Comparison of ENCODE assay signal across 12 mouse cellular contexts in genomic region chr12:73672007-73672406, GRCm38 (mm10).
A peak's percentile ranks its signal among the peaks of the same experiment; 100 is the strongest.
DNase-seq lines count a peak whose midpoint lies in the region; ATAC-seq and TF ChIP-seq lines count a peak whose summit lies in the region.
"Had no signal": no experiment of that assay in that cellular context is flagged by ENCODE, and none has a peak within 500 bp of the region (broad histone marks: within the 10 kb centered on the region; RNA-seq: fewer than 3 reads in every experiment).

No protein-coding gene starts in this region.

- H3K9me3 ChIP-seq in kidney, postnatal 0 days (replicated peaks; ENCODE audit: low read length): no peaks in the 10 kb centered on the region
- H3K9me3 ChIP-seq in midbrain, embryonic 10.5 days (replicated peaks): no peaks in the 10 kb centered on the region
- no peaks in the 10 kb centered on the region for H3K9me3 ChIP-seq in liver, embryonic 12.5 days (replicated peaks)

- H3K4me2 ChIP-seq in kidney, postnatal 0 days (ENCODE audit: low read length): no peak overlapping the region
- H3K4me2 ChIP-seq in liver, embryonic 12.5 days: no peak overlapping the region

- no peak for DNase-seq in heart, adult 2 months
- no peak for DNase-seq in heart, adult 11 months
- no peak for DNase-seq in kidney, postnatal 0 days (ENCODE audit: low spot score)
- no peak for DNase-seq in kidney, postnatal 14 days
- DNase-seq in midbrain, embryonic 10.5 days (ENCODE audit: low spot score): no peak
- no peak for DNase-seq in urinary bladder, adult 2 months (ENCODE audit: low spot score)
- DNase-seq: adrenal gland, postnatal 25 days; B cell, adult 2 months; cerebellum, postnatal 36 days had no signal

- peaks cover 9% of the 10 kb centered on the region for H3K36me3 ChIP-seq in heart, adult 2 months (ENCODE audit: control insufficient read depth, insufficient read depth, low read length)
- H3K36me3 ChIP-seq in kidney, postnatal 0 days (ENCODE audit: insufficient read depth, low read length): no peaks in the 10 kb centered on the region
- no peaks in the 10 kb centered on the region for H3K36me3 ChIP-seq in midbrain, embryonic 10.5 days
- no peaks in the 10 kb centered on the region for H3K36me3 ChIP-seq in liver, embryonic 12.5 days

- no peak for ATAC-seq in kidney, postnatal 0 days (replicated peaks; ENCODE audit: low FRiP score, low read depth)
- ATAC-seq in liver, embryonic 12.5 days: no peak
- ATAC-seq: intestine, postnatal 0 days had no signal

- H3K79me2 ChIP-seq in heart, adult 2 months (replicated peaks; ENCODE audit: control insufficient read depth, insufficient read depth, low read length): 0 out of 2 replicates have a peak, but pooled peaks cover 1% of the 10 kb centered on the region

- WGBS in heart, adult 2 months: 38% methylated on average over 4 of the region's 4 CpGs
- 66% methylated on average over 4 of the region's 4 CpGs for WGBS in kidney, postnatal 0 days
- WGBS in midbrain, embryonic 10.5 days: 68% methylated on average over 4 of the region's 4 CpGs
- WGBS in liver, embryonic 12.5 days (ENCODE audit: insufficient replicate concordance): 75% methylated on average over 4 of the region's 4 CpGs

- peak overlapping the region; percentile 84 for H3K27ac ChIP-seq in heart, adult 2 months
- H3K27ac ChIP-seq in kidney, postnatal 0 days: peak overlapping the region; percentile 58
- peak overlapping the region; percentile 87 for H3K27ac ChIP-seq in brown adipose tissue, adult 24 weeks (replicated peaks; ENCODE audit: low read depth, low read length)
- H3K27ac ChIP-seq in midbrain, embryonic 10.5 days (replicated peaks): peak overlapping the region; percentile 75
- H3K27ac ChIP-seq in liver, embryonic 12.5 days: no peak overlapping the region

- no peak for TF ChIP-seq POLR2A in heart, adult 2 months (IDR thresholded peaks at IDR 0.05; ENCODE audit: insufficient read depth, low read depth, low read length)

- H3K27me3 ChIP-seq in heart, adult 2 months (ENCODE audit: control insufficient read depth, insufficient read depth, low read length): no peaks in the 10 kb centered on the region
- no peaks in the 10 kb centered on the region for H3K27me3 ChIP-seq in kidney, postnatal 0 days (ENCODE audit: insufficient read depth, low read length)
- no peaks in the 10 kb centered on the region for H3K27me3 ChIP-seq in midbrain, embryonic 10.5 days (ENCODE audit: low read depth, poor library complexity, severe bottlenecking)
- no peaks in the 10 kb centered on the region for H3K27me3 ChIP-seq in liver, embryonic 12.5 days (replicated peaks)

- peaks cover 45% of the 10 kb centered on the region for H3K4me1 ChIP-seq in heart, adult 2 months (ENCODE audit: control insufficient read depth, insufficient read depth, low read length)
- no peaks in the 10 kb centered on the region for H3K4me1 ChIP-seq in kidney, postnatal 0 days (replicated peaks; ENCODE audit: insufficient read depth, low read length)
- H3K4me1 ChIP-seq in brown adipose tissue, adult 24 weeks (ENCODE audit: control insufficient read depth, insufficient read depth, insufficient read length, low read length): peaks cover 64% of the 10 kb centered on the region
- H3K4me1 ChIP-seq in midbrain, embryonic 10.5 days: peaks cover 24% of the 10 kb centered on the region
- H3K4me1 ChIP-seq in liver, embryonic 12.5 days: 0 out of 2 replicates have a peak, but pooled peaks cover 3% of the 10 kb centered on the region

- no peak overlapping the region for H3K4me3 ChIP-seq in heart, adult 2 months
- no peak overlapping the region for H3K4me3 ChIP-seq in kidney, postnatal 0 days (replicated peaks; ENCODE audit: low read depth, low read length)
- H3K4me3 ChIP-seq in brown adipose tissue, adult 24 weeks (ENCODE audit: insufficient read depth, low read depth, low read length): no peak overlapping the region
- no peak overlapping the region for H3K4me3 ChIP-seq in midbrain, embryonic 10.5 days
- no peak overlapping the region for H3K4me3 ChIP-seq in liver, embryonic 12.5 days

- TF ChIP-seq EP300 in heart, adult 2 months (IDR thresholded peaks at IDR 0.05; ENCODE audit: insufficient read depth, low read depth, low read length): no peak

- intact Hi-C loops in heart, adult 2 months (cut with DNase I): loop anchor here (10.0 kb wide), 1 partner anchor 827 kb away; no protein-coding TSS in a partner anchor

- peak overlapping the region; percentile 10; the same call in 1 of the 2 replicates for H3K9ac ChIP-seq in heart, adult 2 months (ENCODE audit: low read depth, low read length)
- H3K9ac ChIP-seq in kidney, postnatal 0 days (ENCODE audit: low read depth, low read length): no peak overlapping the region
- no peak overlapping the region for H3K9ac ChIP-seq in liver, embryonic 12.5 days

- no peak for TF ChIP-seq CTCF in heart, adult 2 months (IDR thresholded peaks at IDR 0.05)
- TF ChIP-seq CTCF in kidney, postnatal 0 days (IDR thresholded peaks at IDR 0.05; ENCODE audit: low read depth): no peak
